Mouse (Mus musculus): ENCODE data around the gene Nrp1. TPM values are rescaled to one million over a fixed set of nuclear protein-coding genes. Genes with fewer than 3 reads are reported as not detected.

Gene Nrp1
- polyA plus RNA-seq, 1 experiment from 2014 or later = 39.4 TPM

GRCm38 (mm10) chr8:128375291-128375690, 16.9 kb downstream of the Nrp1 start:
- H3K4me1 ChIP-seq = peaks cover 4% of the 10 kb centered on the region
- no peaks in the 10 kb centered on the region for H3K36me3 ChIP-seq (replicated peaks)
- DNase-seq (ENCODE audit: low spot score) = no peak
- no peaks in the 10 kb centered on the region for H3K27me3 ChIP-seq (replicated peaks; ENCODE audit: low read depth, poor library complexity, severe bottlenecking)
- WGBS = 80% methylated on average over 4 of the region's 4 CpGs
- H3K4me3 ChIP-seq = no peak overlapping the region
- H3K27ac ChIP-seq (replicated peaks) = no peak overlapping the region
- H3K9me3 ChIP-seq = no peaks in the 10 kb centered on the region

- H3K27me3 ChIP-seq (replicated peaks; ENCODE audit: low read depth, poor library complexity, severe bottlenecking) = no peaks in the 10 kb centered on the region
- H3K4me3 ChIP-seq = no peak overlapping the region
- H3K4me1 ChIP-seq = peaks cover 46% of the 10 kb centered on the region
- no peak for DNase-seq (ENCODE audit: low spot score)
- WGBS = 53% methylated on average over 3 of the region's 3 CpGs
- H3K36me3 ChIP-seq (replicated peaks) = no peaks in the 10 kb centered on the region
- H3K9me3 ChIP-seq = no peaks in the 10 kb centered on the region
- peak overlapping the region; percentile 19; the same call in 1 of the 2 replicates for H3K27ac ChIP-seq (replicated peaks)
These were observed 24.8 kb downstream of the Nrp1 start for GRCm38 (mm10) chr8:128383176-128383575.

DNA sequence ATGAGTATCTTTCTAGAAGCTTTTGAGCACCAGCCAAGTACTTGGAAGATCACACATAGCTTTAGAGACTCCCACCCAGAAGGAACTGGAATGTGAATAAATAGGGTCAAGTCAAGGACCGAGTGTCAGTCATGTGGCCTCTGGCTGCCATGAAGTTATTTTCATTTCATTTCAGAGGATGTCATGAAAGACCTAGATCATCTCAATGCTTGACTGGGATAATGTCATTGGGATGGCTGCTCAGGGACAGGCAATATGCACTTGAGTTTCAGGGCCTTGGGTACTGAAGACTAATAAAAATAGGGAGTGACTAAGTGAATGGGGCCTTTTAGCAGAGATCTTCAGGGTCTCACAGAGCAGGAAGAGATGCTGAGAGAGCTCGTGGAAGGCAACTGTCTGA, 26.0 kb downstream of the Nrp1 start:
- no peak for DNase-seq (ENCODE audit: low spot score)
- Histone ChIP-seq H3K27ac (replicated peaks) (peak overlapping the region; percentile 4; the same call in 1 of the 2 replicates), H3K36me3 (replicated peaks) (no peaks in the 10 kb centered on the region), H3K9me3 (no peaks in the 10 kb centered on the region), H3K4me3 (no peak overlapping the region), H3K4me1 (peaks cover 42% of the 10 kb centered on the region), H3K27me3 (replicated peaks; ENCODE audit: low read depth, poor library complexity, severe bottlenecking) (0 out of 2 replicates have a peak, but pooled peaks cover 3% of the 10 kb centered on the region)
- WGBS = 65% methylated on average over 2 of the region's 2 CpGs

DNA sequence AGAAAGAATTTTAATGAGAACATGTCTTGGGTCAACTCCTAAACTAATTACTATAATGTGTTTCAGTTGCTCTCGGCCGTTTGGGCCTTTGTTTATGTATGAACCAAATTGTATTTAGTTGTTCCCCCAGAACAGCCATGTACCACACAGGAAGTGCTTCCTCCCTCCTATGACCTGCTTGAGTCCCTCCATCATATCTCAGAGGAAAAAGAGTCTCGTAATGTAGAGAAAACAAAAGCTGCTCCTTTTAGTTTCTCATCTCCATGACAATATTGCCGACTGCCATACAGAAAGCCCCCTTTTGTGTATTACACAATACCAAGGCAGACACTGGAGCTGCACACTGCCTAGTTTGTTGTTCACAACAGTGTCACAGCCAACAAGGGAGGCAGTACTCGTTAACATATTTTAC, 26.5 kb downstream of the Nrp1 start:
- Histone ChIP-seq H3K27ac (replicated peaks) (0 out of 2 replicates have a peak overlapping the region, but pooled peaks have one; percentile 19), H3K4me3 (no peak overlapping the region), H3K27me3 (replicated peaks; ENCODE audit: low read depth, poor library complexity, severe bottlenecking) (0 out of 2 replicates have a peak, but pooled peaks cover 4% of the 10 kb centered on the region), H3K9me3 (no peaks in the 10 kb centered on the region), H3K36me3 (replicated peaks) (no peaks in the 10 kb centered on the region), H3K4me1 (peaks cover 42% of the 10 kb centered on the region)
- no peak for DNase-seq (ENCODE audit: low spot score)
- WGBS = 42% methylated on average over 5 of the region's 5 CpGs

- no peaks in the 10 kb centered on the region for H3K36me3 ChIP-seq (replicated peaks)
- peaks cover 38% of the 10 kb centered on the region for H3K4me1 ChIP-seq
- 59% methylated on average over 2 of the region's 2 CpGs for WGBS
- H3K4me3 ChIP-seq = no peak overlapping the region
- no peak for DNase-seq (ENCODE audit: low spot score)
- 0 out of 2 replicates have a peak overlapping the region, but pooled peaks have one; percentile 31 for H3K27ac ChIP-seq (replicated peaks)
- no peaks in the 10 kb centered on the region for H3K9me3 ChIP-seq
- H3K27me3 ChIP-seq (replicated peaks; ENCODE audit: low read depth, poor library complexity, severe bottlenecking) = 0 out of 2 replicates have a peak, but pooled peaks cover 4% of the 10 kb centered on the region
These were observed 28.7 kb downstream of the Nrp1 start for GRCm38 (mm10) chr8:128386963-128387621.

DNA sequence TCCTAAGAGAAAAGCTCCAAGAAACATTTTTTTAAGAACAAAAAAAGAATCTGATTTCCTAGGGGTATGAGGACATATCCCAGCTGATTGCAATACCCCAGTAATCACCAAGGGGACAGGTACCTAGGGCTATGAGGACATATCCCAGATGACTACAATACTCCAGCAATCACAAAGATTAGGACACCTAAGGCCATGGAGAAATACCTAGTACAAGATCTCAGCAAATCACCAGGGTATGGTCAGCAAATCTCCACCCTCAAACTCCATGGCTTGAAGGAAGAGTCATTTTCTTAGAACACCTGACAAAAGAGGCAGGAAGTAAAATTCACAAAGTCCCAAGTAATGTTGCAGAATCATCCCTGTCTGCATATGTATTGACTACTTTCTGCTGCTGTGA, 32.4 kb downstream of the Nrp1 start:
- Histone ChIP-seq H3K27ac (replicated peaks) (no peak overlapping the region), H3K27me3 (replicated peaks; ENCODE audit: low read depth, poor library complexity, severe bottlenecking) (0 out of 2 replicates have a peak, but pooled peaks cover 4% of the 10 kb centered on the region), H3K9me3 (no peaks in the 10 kb centered on the region), H3K4me1 (peaks cover 16% of the 10 kb centered on the region), H3K4me3 (no peak overlapping the region), H3K36me3 (replicated peaks) (no peaks in the 10 kb centered on the region)
- no peak for DNase-seq (ENCODE audit: low spot score)

DNA sequence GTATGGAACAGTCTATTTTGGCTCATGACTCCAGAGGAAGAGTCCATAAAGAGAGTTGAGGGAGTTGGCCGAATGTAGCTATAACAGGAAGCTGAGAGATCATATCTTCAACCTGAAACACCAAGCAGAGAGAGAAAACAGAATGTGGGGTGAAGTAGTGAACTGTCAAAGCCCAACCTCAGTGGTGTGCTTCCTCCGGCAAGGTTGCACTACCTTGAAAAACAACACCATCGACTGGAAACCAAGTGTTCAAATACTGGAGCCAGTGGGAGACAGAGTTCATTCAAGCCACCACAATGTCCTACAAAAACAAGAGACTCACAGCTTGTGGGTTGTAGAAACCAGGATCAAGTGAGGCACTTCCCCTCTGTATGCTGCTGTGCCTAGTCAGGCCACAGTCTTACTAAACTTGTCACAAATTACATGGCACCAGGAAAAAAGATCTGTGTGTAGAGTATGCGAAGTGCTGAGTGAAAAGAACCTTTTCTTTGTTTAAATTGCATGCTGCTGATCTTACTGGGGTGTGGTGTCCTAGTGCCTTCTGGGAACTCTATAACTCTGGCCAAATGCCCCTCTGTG, 32.9 kb downstream of the Nrp1 start:
- peaks cover 16% of the 10 kb centered on the region for H3K4me1 ChIP-seq
- WGBS = 87% methylated on average over 4 of the region's 4 CpGs

DNA sequence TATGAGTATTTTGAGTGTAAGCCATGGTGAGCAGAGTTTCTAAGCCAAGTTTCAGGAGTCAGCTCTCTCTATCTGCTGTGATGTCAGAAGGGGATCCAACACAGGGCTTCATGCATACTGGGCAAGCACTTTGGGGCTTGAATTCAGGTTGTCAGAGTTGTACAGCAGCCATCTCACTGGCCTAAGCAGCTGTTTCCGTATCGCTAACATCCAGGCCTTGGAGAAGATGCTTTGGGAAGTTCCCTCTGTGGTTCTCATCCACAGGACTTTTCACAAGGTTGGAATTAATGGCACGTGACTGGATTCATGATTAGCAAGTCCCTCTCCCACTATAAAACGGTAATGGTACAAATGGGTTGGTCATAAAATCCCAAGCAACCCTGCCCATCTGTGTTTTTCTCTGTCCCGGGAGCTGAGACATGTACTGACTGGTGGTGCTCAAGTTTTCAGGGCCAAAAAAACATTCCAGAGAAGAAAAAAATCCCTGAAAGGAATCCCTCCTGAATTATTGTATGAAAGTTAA, 36.3 kb downstream of the Nrp1 start:
- Histone ChIP-seq H3K27me3 (replicated peaks; ENCODE audit: low read depth, poor library complexity, severe bottlenecking) (0 out of 2 replicates have a peak, but pooled peaks cover 4% of the 10 kb centered on the region), H3K36me3 (replicated peaks) (no peaks in the 10 kb centered on the region), H3K4me1 (peaks cover 31% of the 10 kb centered on the region), H3K9me3 (no peaks in the 10 kb centered on the region), H3K4me3 (no peak overlapping the region), H3K27ac (replicated peaks) (no peak overlapping the region)
- DNase-seq (ENCODE audit: low spot score) = no peak
- WGBS = 86% methylated on average over 5 of the region's 5 CpGs

More for the DNA sequence above, 32.9 kb downstream of the Nrp1 start:
- Histone ChIP-seq H3K36me3 (replicated peaks) (no peaks in the 10 kb centered on the region), H3K9me3 (no peaks in the 10 kb centered on the region), H3K27me3 (replicated peaks; ENCODE audit: low read depth, poor library complexity, severe bottlenecking) (0 out of 2 replicates have a peak, but pooled peaks cover 4% of the 10 kb centered on the region), H3K27ac (replicated peaks) (no peak overlapping the region), H3K4me3 (no peak overlapping the region)
- DNase-seq (ENCODE audit: low spot score) = no peak

- Histone ChIP-seq H3K36me3 (replicated peaks) (no peaks in the 10 kb centered on the region), H3K4me3 (no peak overlapping the region), H3K4me1 (peaks cover 31% of the 10 kb centered on the region), H3K27me3 (replicated peaks; ENCODE audit: low read depth, poor library complexity, severe bottlenecking) (0 out of 2 replicates have a peak, but pooled peaks cover 4% of the 10 kb centered on the region), H3K27ac (replicated peaks) (no peak overlapping the region), H3K9me3 (no peaks in the 10 kb centered on the region)
- DNase-seq (ENCODE audit: low spot score) = no peak
- 50% methylated on average over 7 of the region's 7 CpGs for WGBS
These were observed 38.6 kb downstream of the Nrp1 start for GRCm38 (mm10) chr8:128396968-128397367.

- Histone ChIP-seq H3K27ac (replicated peaks) (no peak overlapping the region), H3K9me3 (no peaks in the 10 kb centered on the region), H3K36me3 (replicated peaks) (no peaks in the 10 kb centered on the region), H3K4me1 (peaks cover 31% of the 10 kb centered on the region), H3K27me3 (replicated peaks; ENCODE audit: low read depth, poor library complexity, severe bottlenecking) (0 out of 2 replicates have a peak, but pooled peaks cover 4% of the 10 kb centered on the region), H3K4me3 (no peak overlapping the region)
- peak; percentile 36 for DNase-seq (ENCODE audit: low spot score)
- WGBS = 25% methylated on average over 3 of the region's 3 CpGs
These were observed 39.0 kb downstream of the Nrp1 start for GRCm38 (mm10) chr8:128397441-128397840.

- Histone ChIP-seq H3K4me3 (no peak overlapping the region), H3K9me3 (no peaks in the 10 kb centered on the region), H3K4me1 (peaks cover 31% of the 10 kb centered on the region), H3K27me3 (replicated peaks; ENCODE audit: low read depth, poor library complexity, severe bottlenecking) (0 out of 2 replicates have a peak, but pooled peaks cover 4% of the 10 kb centered on the region), H3K27ac (replicated peaks) (no peak overlapping the region), H3K36me3 (replicated peaks) (no peaks in the 10 kb centered on the region)
- DNase-seq (ENCODE audit: low spot score) = no peak
- WGBS = 74% methylated on average over 11 of the region's 11 CpGs
These were observed 40.2 kb downstream of the Nrp1 start for GRCm38 (mm10) chr8:128398472-128399091.

GRCm38 (mm10) chr8:128400286-128400685, 41.9 kb downstream of the Nrp1 start:
- no peaks in the 10 kb centered on the region for H3K9me3 ChIP-seq
- H3K4me3 ChIP-seq = no peak overlapping the region
- no peak for DNase-seq (ENCODE audit: low spot score)
- H3K27me3 ChIP-seq (replicated peaks; ENCODE audit: low read depth, poor library complexity, severe bottlenecking) = 0 out of 2 replicates have a peak, but pooled peaks cover 4% of the 10 kb centered on the region
- no peak overlapping the region for H3K27ac ChIP-seq (replicated peaks)
- H3K36me3 ChIP-seq (replicated peaks) = no peaks in the 10 kb centered on the region
- peaks cover 21% of the 10 kb centered on the region for H3K4me1 ChIP-seq
- WGBS = 82% methylated on average over 5 of the region's 5 CpGs
